Mouse (Mus musculus) embryonic facial prominence, embryonic 13.5 days (tissue): ENCODE results near the gene Myo6. TPM values are rescaled to one million over a fixed set of nuclear protein-coding genes. Genes with fewer than 3 reads are reported as not detected.
"Not testable (repeated sequence)": the region's sequence is repeated elsewhere in the genome, so short reads cannot be mapped to it uniquely, and the experiment has no call there.

ENCODE experiments used
- ATAC-seq: fragments of 200-750 bp; cut with Nextera tagmentation; 2 replicates; pipeline ENCODE4 v1.8.0; 2017; ENCODE audit warnings: low read depth; ENCODE audit not compliant: insufficient number of reproducible peaks, insufficient read depth, low FRiP score, low TSS enrichment
- H3K27ac ChIP-seq: fragments of 300-500 bp; sonication (generic); 2 replicates; pipeline ENCODE4 v1.5.1; 2015; ENCODE audit warnings: moderate library complexity, mild to moderate bottlenecking, inconsistent platforms
- H3K27me3 ChIP-seq: fragments of 300-500 bp; sonication (generic); 2 replicates; pipeline ENCODE4 v1.6.1; 2015; ENCODE audit warnings: mild to moderate bottlenecking, inconsistent platforms
- H3K36me3 ChIP-seq: fragments of 300-500 bp; sonication (generic); 2 replicates; pipeline ENCODE4 v1.6.1; 2015; ENCODE audit warnings: mild to moderate bottlenecking, inconsistent platforms
- H3K4me1 ChIP-seq: fragments of 300-500 bp; sonication (generic); 2 replicates; pipeline ENCODE4 v1.6.1; 2015; ENCODE audit warnings: inconsistent platforms
- H3K4me2 ChIP-seq: fragments of 300-500 bp; sonication (generic); 2 replicates; pipeline ENCODE4 v1.6.1; 2015; ENCODE audit warnings: moderate library complexity, mild to moderate bottlenecking, inconsistent platforms
- H3K4me3 ChIP-seq: fragments of 300-500 bp; sonication (generic); 2 replicates; pipeline ENCODE4 v1.5.1; 2015; ENCODE audit warnings: mild to moderate bottlenecking, inconsistent platforms
- H3K9ac ChIP-seq: fragments of 300-500 bp; sonication (generic); 2 replicates; pipeline ENCODE4 v1.6.1; 2015; ENCODE audit warnings: mild to moderate bottlenecking, inconsistent platforms
- H3K9me3 ChIP-seq: fragments of 300-500 bp; sonication (generic); 2 replicates; pipeline ENCODE4 v1.6.1; 2016; ENCODE audit warnings: inconsistent platforms
- WGBS: fragments of 180-500 bp; shearing (Covaris S2); methylation state at CpG from one replicate; pipeline ENCODE4 v1.1.7; 2015; ENCODE audit warnings: mixed read lengths; 5-methylcytosine and 5-hydroxymethylcytosine counted together
- polyA plus RNA-seq: library from polyadenylated mRNA; unstranded; fragments of >200 nt; fragmentation: Nextera tagmentation; extraction: Ambion mirVana; gene quantifications from 2 replicates; pipeline ENCODE4 v1.2.1, GENCODE M21; 2015

Gene Myo6
- polyA plus RNA-seq, 1 experiment from 2014 or later = 16.2 TPM

GRCm38 (mm10) chr9:80313610-80314009, 148.8 kb downstream of the Myo6 start:
- WGBS = 67% methylated on average over 5 of the region's 5 CpGs
- no peak overlapping the region for H3K27ac ChIP-seq
- H3K9me3 ChIP-seq = no peaks in the 10 kb centered on the region
- no peaks in the 10 kb centered on the region for H3K27me3 ChIP-seq
- no peak overlapping the region for H3K4me2 ChIP-seq
- H3K36me3 ChIP-seq = no peaks in the 10 kb centered on the region
- no peaks in the 10 kb centered on the region for H3K4me1 ChIP-seq
- no peak overlapping the region for H3K4me3 ChIP-seq
- ATAC-seq = no peak
- no peak overlapping the region for H3K9ac ChIP-seq

GRCm38 (mm10) chr9:80315922-80316321, 151.1 kb downstream of the Myo6 start:
- Histone ChIP-seq H3K4me2 (no peak overlapping the region), H3K9me3 (no peaks in the 10 kb centered on the region), H3K4me1 (no peaks in the 10 kb centered on the region), H3K36me3 (no peaks in the 10 kb centered on the region), H3K27me3 (no peaks in the 10 kb centered on the region), H3K9ac (no peak overlapping the region), H3K27ac (no peak overlapping the region), H3K4me3 (no peak overlapping the region)
- 95% methylated on average over 6 of the region's 6 CpGs for WGBS
- ATAC-seq = no peak

- WGBS = 86% methylated on average over 6 of the region's 6 CpGs
- Histone ChIP-seq H3K27me3 (no peaks in the 10 kb centered on the region), H3K4me3 (no peak overlapping the region), H3K36me3 (no peaks in the 10 kb centered on the region), H3K9ac (no peak overlapping the region), H3K9me3 (no peaks in the 10 kb centered on the region), H3K27ac (no peak overlapping the region), H3K4me2 (no peak overlapping the region), H3K4me1 (no peaks in the 10 kb centered on the region)
- no peak for ATAC-seq
Observed at GRCm38 (mm10) chr9:80318027-80318426, 153.2 kb downstream of the Myo6 start.

GRCm38 (mm10) chr9:80321051-80321887, 156.4 kb downstream of the Myo6 start:
- not testable (repeated sequence) for ATAC-seq, H3K4me2 ChIP-seq, H3K36me3 ChIP-seq, H3K4me1 ChIP-seq, H3K4me3 ChIP-seq, H3K9me3 ChIP-seq, H3K27ac ChIP-seq, H3K9ac ChIP-seq, H3K27me3 ChIP-seq
- WGBS = 89% methylated on average over 2 of the region's 2 CpGs

GRCm38 (mm10) chr9:80332153-80332552, 167.3 kb downstream of the Myo6 start:
- Histone ChIP-seq H3K9ac (0 out of 2 replicates have a peak overlapping the region, but pooled peaks have one; percentile 49), H3K4me1 (peaks cover 17% of the 10 kb centered on the region), H3K27me3 (no peaks in the 10 kb centered on the region), H3K27ac (no peak overlapping the region), H3K9me3 (no peaks in the 10 kb centered on the region), H3K36me3 (no peaks in the 10 kb centered on the region), H3K4me3 (peak overlapping the region; percentile 28), H3K4me2 (peak overlapping the region; percentile 60)
- WGBS = 16% methylated on average over 14 of the region's 14 CpGs
- ATAC-seq = peak; percentile 59; the same call in 1 of the 2 replicates

- ATAC-seq = no peak
- Histone ChIP-seq H3K9ac (no peak overlapping the region), H3K9me3 (no peaks in the 10 kb centered on the region), H3K4me1 (peaks cover 17% of the 10 kb centered on the region), H3K4me2 (peak overlapping the region; percentile 36), H3K27me3 (no peaks in the 10 kb centered on the region), H3K27ac (no peak overlapping the region), H3K4me3 (peak overlapping the region; percentile 4; the same call in 1 of the 2 replicates), H3K36me3 (no peaks in the 10 kb centered on the region)
- 33% methylated on average over 8 of the region's 8 CpGs for WGBS
Observed at GRCm38 (mm10) chr9:80333466-80333865, 168.6 kb downstream of the Myo6 start.

DNA sequence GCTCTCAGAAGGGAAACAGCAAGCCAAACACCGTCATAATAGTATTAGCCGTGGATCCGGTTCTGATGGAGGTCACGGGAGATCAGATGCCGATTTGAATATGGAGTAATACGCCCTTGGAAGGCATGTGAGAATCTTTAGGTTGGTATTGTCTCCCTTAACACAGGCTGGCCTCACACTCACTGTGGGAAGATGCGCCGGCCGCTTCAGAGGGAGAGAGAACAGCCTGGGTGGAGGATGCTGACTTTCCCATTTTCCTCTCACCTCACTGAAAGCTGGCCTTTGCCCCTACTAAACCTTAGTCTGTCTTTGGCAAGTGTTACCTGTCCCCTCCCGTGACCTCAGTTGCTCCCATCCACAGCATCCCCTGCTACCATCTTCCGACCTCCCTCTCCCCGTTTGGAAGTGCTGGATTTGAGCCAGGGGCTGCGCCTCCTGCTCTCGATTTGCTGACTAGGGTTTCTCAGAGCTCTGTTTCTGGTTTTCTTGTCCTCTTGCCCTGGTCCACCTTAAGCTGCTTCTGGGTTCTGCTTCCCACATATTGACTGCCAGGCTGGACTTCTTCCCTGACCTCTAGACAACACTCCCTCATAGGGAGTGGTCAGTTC, 169.3 kb downstream of the Myo6 start:
- H3K4me1 ChIP-seq = peaks cover 17% of the 10 kb centered on the region
- H3K27me3 ChIP-seq = no peaks in the 10 kb centered on the region
- H3K9me3 ChIP-seq = no peaks in the 10 kb centered on the region
- H3K36me3 ChIP-seq = no peaks in the 10 kb centered on the region
- H3K27ac ChIP-seq = no peak overlapping the region
- no peak overlapping the region for H3K9ac ChIP-seq
- 50% methylated on average over 14 of the region's 14 CpGs for WGBS
- peak overlapping the region; percentile 36 for H3K4me2 ChIP-seq
- no peak for ATAC-seq
- peak overlapping the region; percentile 4; the same call in 1 of the 2 replicates for H3K4me3 ChIP-seq

DNA sequence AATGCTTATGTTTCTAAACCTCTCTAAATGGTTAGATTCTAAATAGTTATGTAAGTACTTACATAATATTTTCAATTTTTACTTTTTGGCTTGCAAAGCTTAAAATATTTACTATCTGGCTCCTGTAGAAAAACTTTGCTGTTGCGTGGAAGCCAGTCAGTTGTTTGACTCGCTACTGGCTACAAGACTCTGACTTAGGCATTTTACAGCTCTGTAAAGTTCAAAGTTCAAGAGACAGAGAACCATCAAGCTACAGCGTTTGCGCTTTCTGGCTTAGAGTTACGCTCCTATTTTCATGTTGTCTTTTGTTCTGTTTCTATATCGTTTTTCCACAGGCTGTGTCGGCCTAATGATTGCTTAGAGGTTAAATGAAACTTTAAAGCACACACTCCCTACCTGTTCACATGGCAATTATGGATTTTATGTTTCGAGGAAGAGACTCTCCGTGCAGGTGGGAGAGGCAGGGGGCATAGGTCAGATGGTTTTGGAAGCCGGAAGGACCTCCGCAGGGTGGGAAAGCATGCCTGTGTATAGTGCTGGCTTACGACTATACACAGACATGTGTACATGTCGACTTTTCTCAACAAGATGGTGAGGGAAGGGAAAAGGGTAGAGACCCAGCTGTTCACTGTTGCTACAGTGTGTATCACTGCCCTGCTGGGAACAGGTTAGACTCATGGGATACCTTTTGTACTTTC, 171.0 kb downstream of the Myo6 start:
- no peaks in the 10 kb centered on the region for H3K36me3 ChIP-seq
- no peak overlapping the region for H3K27ac ChIP-seq
- H3K4me1 ChIP-seq = peaks cover 19% of the 10 kb centered on the region
- H3K4me3 ChIP-seq = no peak overlapping the region
- WGBS = 81% methylated on average over 13 of the region's 13 CpGs
- no peak for ATAC-seq
- H3K27me3 ChIP-seq = no peaks in the 10 kb centered on the region
- H3K9ac ChIP-seq = no peak overlapping the region
- no peak overlapping the region for H3K4me2 ChIP-seq
- H3K9me3 ChIP-seq = no peaks in the 10 kb centered on the region

DNA sequence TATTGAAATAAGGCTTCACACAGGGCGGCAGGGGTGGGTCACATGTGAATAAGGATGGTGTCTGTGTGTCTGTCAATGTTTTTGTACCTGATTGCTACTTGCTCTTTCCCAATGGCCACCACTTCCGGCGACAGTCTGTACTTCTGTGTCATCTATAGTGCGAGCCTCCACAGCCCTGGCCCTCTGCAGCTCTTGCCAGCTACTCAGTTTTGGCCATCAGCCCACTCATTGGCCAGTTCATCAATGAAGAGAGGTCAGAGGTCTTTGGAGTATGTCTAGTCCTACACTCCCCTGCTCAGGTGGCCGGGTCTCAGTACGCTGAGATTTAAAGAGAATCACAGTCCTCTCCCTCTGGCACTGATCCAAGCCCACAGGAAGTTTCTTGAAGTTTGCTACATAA, 173.2 kb downstream of the Myo6 start:
- H3K4me1 ChIP-seq = peaks cover 15% of the 10 kb centered on the region
- WGBS = 83% methylated on average over 6 of the region's 6 CpGs
- ATAC-seq = no peak

GRCm38 (mm10) chr9:80340927-80341326, 176.1 kb downstream of the Myo6 start:
- Histone ChIP-seq H3K4me3 (no peak overlapping the region), H3K27me3 (no peaks in the 10 kb centered on the region), H3K4me2 (no peak overlapping the region), H3K36me3 (no peaks in the 10 kb centered on the region), H3K4me1 (peaks cover 4% of the 10 kb centered on the region; the same call in 1 of the 2 replicates), H3K9ac (no peak overlapping the region), H3K27ac (no peak overlapping the region), H3K9me3 (no peaks in the 10 kb centered on the region)
- no peak for ATAC-seq
- 38% methylated on average over 1 of the region's 1 CpGs for WGBS

More for the DNA sequence above, 173.2 kb downstream of the Myo6 start:
- no peak overlapping the region for H3K27ac ChIP-seq
- H3K4me2 ChIP-seq = no peak overlapping the region
- H3K36me3 ChIP-seq = no peaks in the 10 kb centered on the region
- no peak overlapping the region for H3K4me3 ChIP-seq
- no peaks in the 10 kb centered on the region for H3K27me3 ChIP-seq
- no peaks in the 10 kb centered on the region for H3K9me3 ChIP-seq
- H3K9ac ChIP-seq = no peak overlapping the region

DNA sequence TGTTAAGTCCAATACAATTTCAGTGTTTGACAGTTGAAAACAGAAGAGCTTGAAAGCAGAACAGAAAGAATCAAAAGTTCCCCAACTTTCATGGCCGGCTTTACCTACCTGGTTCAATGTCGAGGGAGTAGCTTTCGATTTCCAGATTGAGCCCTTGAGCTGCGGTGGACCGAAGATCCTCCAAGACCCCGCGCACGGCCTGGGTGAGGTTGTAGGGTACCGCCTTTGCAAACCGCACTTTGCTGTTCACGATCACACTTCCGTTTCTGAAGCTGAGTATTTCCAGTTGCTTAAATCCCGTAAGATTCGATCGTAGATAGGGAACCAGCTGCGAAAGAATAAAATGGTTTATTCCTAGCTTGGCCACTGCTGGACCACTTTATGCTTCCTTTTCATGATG, 176.9 kb downstream of the Myo6 start:
- WGBS = 95% methylated on average over 16 of the region's 16 CpGs
- Histone ChIP-seq H3K4me3 (no peak overlapping the region), H3K27ac (no peak overlapping the region), H3K36me3 (no peaks in the 10 kb centered on the region), H3K4me1 (peaks cover 4% of the 10 kb centered on the region; the same call in 1 of the 2 replicates), H3K27me3 (no peaks in the 10 kb centered on the region), H3K9ac (no peak overlapping the region), H3K9me3 (no peaks in the 10 kb centered on the region), H3K4me2 (no peak overlapping the region)
- ATAC-seq = no peak
